Mouse (Mus musculus) E14TG2a.4 (cell line): ENCODE measurements around the gene Hook2.

Experiments used
- CTCF ChIP-seq: conservative IDR thresholded peaks from 2 replicates; pipeline ENCODE4 v1.5.1; 2014; ENCODE audit warnings: low read length
- NANOG ChIP-seq: IDR thresholded peaks from 2 replicates; pipeline ENCODE4 v1.6.1; 2014; ENCODE audit warnings: borderline replicate concordance, low read length, mixed read lengths
- POU5F1 ChIP-seq: IDR thresholded peaks from 2 replicates; pipeline ENCODE4 v1.6.1; 2014; ENCODE audit warnings: low read length, borderline replicate concordance

GRCm38 (mm10) chr8:85033867-85034266 is 43.5 kb downstream of the Hook2 start:
- TF ChIP-seq CTCF (no peak), POU5F1 (no peak), NANOG (no peak)
